Mouse (Mus musculus): Measurements from ENCODE around the gene Vmn1r3.
"Not testable (repeated sequence)": the region's sequence is repeated elsewhere in the genome, so short reads cannot be mapped to it uniquely, and the experiment has no call there.

Gene Vmn1r3

GRCm38 (mm10) chr4:3185258-3185657 is at the start of gene Vmn1r3:
Vmn1r3 (minus strand) TSS chr4:3185358.
- in situ Hi-C loops (cut with MboI; ENCODE audit: low sequenced_read_pairs), result not testable (repeated sequence)

GRCm38 (mm10) chr4:3232053-3232452 is 46.9 kb upstream of the Vmn1r3 start:
- in situ Hi-C loops (cut with MboI; ENCODE audit: low sequenced_read_pairs), result no loop called here

GRCm38 (mm10) chr4:3230908-3231684 is 45.9 kb upstream of the Vmn1r3 start:
- in situ Hi-C loops (cut with MboI; ENCODE audit: low sequenced_read_pairs), result no loop called here

- in situ Hi-C loops (cut with MboI; ENCODE audit: low sequenced_read_pairs), result no loop called here
Observed at GRCm38 (mm10) chr4:3229532-3229931, 44.4 kb upstream of the Vmn1r3 start.

- in situ Hi-C loops (cut with MboI; ENCODE audit: low sequenced_read_pairs), result no loop called here
Observed at GRCm38 (mm10) chr4:3228476-3228875, 43.3 kb upstream of the Vmn1r3 start.

GRCm38 (mm10) chr4:3227751-3228150 is 42.6 kb upstream of the Vmn1r3 start:
- in situ Hi-C loops (cut with MboI; ENCODE audit: low sequenced_read_pairs), result no loop called here

GRCm38 (mm10) chr4:3226488-3226887 is 41.3 kb upstream of the Vmn1r3 start:
- in situ Hi-C loops (cut with MboI; ENCODE audit: low sequenced_read_pairs), result no loop called here

- in situ Hi-C loops (cut with MboI; ENCODE audit: low sequenced_read_pairs), result not testable (repeated sequence)
Observed at GRCm38 (mm10) chr4:3225416-3225815, 40.3 kb upstream of the Vmn1r3 start.

- in situ Hi-C loops (cut with MboI; ENCODE audit: low sequenced_read_pairs), result not testable (repeated sequence)
Observed at GRCm38 (mm10) chr4:3224848-3225247, 39.7 kb upstream of the Vmn1r3 start.

GRCm38 (mm10) chr4:3223483-3224209 is 38.5 kb upstream of the Vmn1r3 start:
- in situ Hi-C loops (cut with MboI; ENCODE audit: low sequenced_read_pairs), result not testable (repeated sequence)

GRCm38 (mm10) chr4:3216382-3216781 is 31.2 kb upstream of the Vmn1r3 start:
- in situ Hi-C loops (cut with MboI; ENCODE audit: low sequenced_read_pairs), result not testable (repeated sequence)

- in situ Hi-C loops (cut with MboI; ENCODE audit: low sequenced_read_pairs), result not testable (repeated sequence)
Observed at GRCm38 (mm10) chr4:3213349-3213748, 28.2 kb upstream of the Vmn1r3 start.

GRCm38 (mm10) chr4:3209643-3210217 is 24.6 kb upstream of the Vmn1r3 start:
- in situ Hi-C loops (cut with MboI; ENCODE audit: low sequenced_read_pairs), result not testable (repeated sequence)

- in situ Hi-C loops (cut with MboI; ENCODE audit: low sequenced_read_pairs), result not testable (repeated sequence)
Observed at GRCm38 (mm10) chr4:3176746-3177490, 8.2 kb downstream of the Vmn1r3 start.

- in situ Hi-C loops (cut with MboI; ENCODE audit: low sequenced_read_pairs), result not testable (repeated sequence)
Observed at GRCm38 (mm10) chr4:3176195-3176594, 9.0 kb downstream of the Vmn1r3 start.

- in situ Hi-C loops (cut with MboI; ENCODE audit: low sequenced_read_pairs), result not testable (repeated sequence)
Observed at GRCm38 (mm10) chr4:3175756-3176155, 9.4 kb downstream of the Vmn1r3 start.

- in situ Hi-C loops (cut with MboI; ENCODE audit: low sequenced_read_pairs), result not testable (repeated sequence)
Observed at GRCm38 (mm10) chr4:3174586-3174985, 10.6 kb downstream of the Vmn1r3 start.

- in situ Hi-C loops (cut with MboI; ENCODE audit: low sequenced_read_pairs), result not testable (repeated sequence)
Observed at GRCm38 (mm10) chr4:3167020-3167419, 18.1 kb downstream of the Vmn1r3 start, which contains the start of gene Vmn1r2. Vmn1r2 (plus strand) TSS chr4:3167320.

GRCm38 (mm10) chr4:3165046-3165445 is 20.1 kb downstream of the Vmn1r3 start:
- in situ Hi-C loops (cut with MboI; ENCODE audit: low sequenced_read_pairs), result no loop called here

GRCm38 (mm10) chr4:3164429-3164828 is 20.7 kb downstream of the Vmn1r3 start:
- in situ Hi-C loops (cut with MboI; ENCODE audit: low sequenced_read_pairs), result not testable (repeated sequence)

GRCm38 (mm10) chr4:3153320-3153719 is 31.8 kb downstream of the Vmn1r3 start:
- in situ Hi-C loops (cut with MboI; ENCODE audit: low sequenced_read_pairs), result not testable (repeated sequence)
